Mouse (Mus musculus) hindbrain, embryonic 14.5 days (tissue): ENCODE results near the gene Abhd14a. TPM values are rescaled to one million over a fixed set of nuclear protein-coding genes. Genes with fewer than 3 reads are reported as not detected.

ENCODE experiments used
- ATAC-seq: fragments of 200-750 bp; cut with Nextera tagmentation; 2 replicates; pipeline ENCODE4 v1.8.0; 2017; ENCODE audit warnings: moderate number of reproducible peaks, mild to moderate bottlenecking, moderate TSS enrichment, moderate library complexity; ENCODE audit not compliant: low FRiP score
- DNase-seq: peaks from one replicate; pipeline ENCODE4 v3.0.0-alpha.2; 2015; ENCODE audit warnings: low spot score
- H3K27ac ChIP-seq: fragments of 300-500 bp; sonication (generic); 2 replicates; pipeline ENCODE4 v1.5.1; 2014; ENCODE audit warnings: mild to moderate bottlenecking, moderate library complexity
- H3K27me3 ChIP-seq: fragments of 300-500 bp; sonication (generic); 2 replicates; pipeline ENCODE4 v1.6.1; 2014; ENCODE audit warnings: mild to moderate bottlenecking, low read length, mixed read lengths; ENCODE audit not compliant: control insufficient read depth, insufficient read depth
- H3K36me3 ChIP-seq: fragments of 300-500 bp; sonication (generic); replicated peaks from 2 replicates; pipeline ENCODE4 v1.6.1; 2014; ENCODE audit not compliant: control insufficient read depth, insufficient read depth
- H3K4me1 ChIP-seq: fragments of 300-500 bp; sonication (generic); replicated peaks from 2 replicates; pipeline ENCODE4 v1.6.1; 2014; ENCODE audit warnings: antibody characterized with exemption, low read length, mixed read lengths; ENCODE audit not compliant: control insufficient read depth, insufficient read depth
- H3K4me2 ChIP-seq: fragments of 300-500 bp; sonication (generic); replicated peaks from 2 replicates; pipeline ENCODE4 v1.6.1; 2014; ENCODE audit warnings: mild to moderate bottlenecking, moderate library complexity
- H3K4me3 ChIP-seq: fragments of 300-500 bp; sonication (generic); replicated peaks from 2 replicates; pipeline ENCODE4 v1.5.1; 2014; ENCODE audit warnings: mild to moderate bottlenecking, low read length
- H3K9ac ChIP-seq: fragments of 300-500 bp; sonication (generic); 2 replicates; pipeline ENCODE4 v1.6.1; 2014
- H3K9me3 ChIP-seq: fragments of 300-500 bp; sonication (generic); 2 replicates; pipeline ENCODE4 v1.6.1; 2016; ENCODE audit warnings: low read length; ENCODE audit not compliant: control insufficient read depth
- WGBS: fragments of 180-500 bp; shearing (Covaris S2); extraction: QIAGEN DNeasy Blood & Tissue Kit; methylation state at CpG from one replicate; pipeline ENCODE4 v1.1.7; 2014; 5-methylcytosine and 5-hydroxymethylcytosine counted together
- polyA plus RNA-seq: library from polyadenylated mRNA; unstranded; fragments of >200 nt; fragmentation: Nextera tagmentation; extraction: Ambion mirVana; gene quantifications from 2 replicates; pipeline ENCODE4 v1.2.1, GENCODE M21; 2014

The Abhd14a gene
- polyA plus RNA-seq, 1 experiment from 2014 or later: 57.7 TPM

DNA sequence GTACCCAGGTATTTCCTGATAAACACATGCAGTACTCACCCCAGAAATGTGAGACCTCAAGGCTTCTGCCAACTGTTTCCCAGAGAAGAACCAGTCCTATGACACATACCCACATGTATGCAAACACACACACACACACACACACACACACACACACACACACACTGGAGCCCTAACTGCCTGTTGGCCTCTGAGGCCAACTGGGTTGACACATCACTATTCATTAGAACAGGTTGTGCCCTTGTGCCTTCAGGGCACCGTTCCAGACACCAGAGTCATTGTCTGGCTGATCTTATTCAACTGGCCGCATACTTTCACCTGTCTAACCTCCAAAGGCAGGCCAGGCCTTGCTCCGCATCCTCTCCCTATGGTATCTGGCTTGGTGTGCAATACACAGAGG is 35.3 kb downstream of the Abhd14a start:
- WGBS: 86% methylated on average over 3 of the region's 3 CpGs
- no peaks in the 10 kb centered on the region for H3K27me3 ChIP-seq
- DNase-seq (no peak), ATAC-seq (no peak)
- H3K27ac ChIP-seq: no peak overlapping the region
- no peaks in the 10 kb centered on the region for H3K9me3 ChIP-seq
- no peak overlapping the region for H3K4me2 ChIP-seq
- H3K36me3 ChIP-seq: no peaks in the 10 kb centered on the region
- no peak overlapping the region for H3K4me3 ChIP-seq
- H3K9ac ChIP-seq: no peak overlapping the region
- H3K4me1 ChIP-seq: peaks cover under 1% of the 10 kb centered on the region; the same call in 1 of the 2 replicates

DNA sequence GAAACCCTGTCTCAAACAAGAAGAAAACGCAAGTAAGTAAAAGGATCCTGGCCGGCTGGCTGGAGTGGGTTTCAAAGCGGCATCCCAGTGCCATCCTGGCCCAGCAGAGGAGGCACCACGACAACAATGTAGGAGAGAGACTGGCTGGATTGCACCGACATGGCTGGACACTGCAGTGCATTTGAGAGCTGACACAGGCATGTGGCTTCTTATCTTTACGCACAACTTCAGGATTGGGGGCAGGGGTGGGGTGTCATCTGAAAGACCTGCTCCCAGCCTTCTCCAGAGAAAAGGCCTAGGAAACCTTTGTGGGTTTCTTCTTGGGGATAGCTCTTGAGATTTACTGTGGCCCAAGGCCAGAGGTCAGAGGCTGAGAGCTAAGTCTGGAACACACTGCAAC is 35.7 kb downstream of the Abhd14a start:
- no peak overlapping the region for H3K4me2 ChIP-seq
- 81% methylated on average over 6 of the region's 6 CpGs for WGBS
- no peak overlapping the region for H3K27ac ChIP-seq
- H3K9ac ChIP-seq: no peak overlapping the region
- H3K4me3 ChIP-seq: no peak overlapping the region
- H3K4me1 ChIP-seq: no peaks in the 10 kb centered on the region
- H3K36me3 ChIP-seq: no peaks in the 10 kb centered on the region
- ATAC-seq: no peak
- H3K27me3 ChIP-seq: no peaks in the 10 kb centered on the region
- no peaks in the 10 kb centered on the region for H3K9me3 ChIP-seq
- DNase-seq: no peak

DNA sequence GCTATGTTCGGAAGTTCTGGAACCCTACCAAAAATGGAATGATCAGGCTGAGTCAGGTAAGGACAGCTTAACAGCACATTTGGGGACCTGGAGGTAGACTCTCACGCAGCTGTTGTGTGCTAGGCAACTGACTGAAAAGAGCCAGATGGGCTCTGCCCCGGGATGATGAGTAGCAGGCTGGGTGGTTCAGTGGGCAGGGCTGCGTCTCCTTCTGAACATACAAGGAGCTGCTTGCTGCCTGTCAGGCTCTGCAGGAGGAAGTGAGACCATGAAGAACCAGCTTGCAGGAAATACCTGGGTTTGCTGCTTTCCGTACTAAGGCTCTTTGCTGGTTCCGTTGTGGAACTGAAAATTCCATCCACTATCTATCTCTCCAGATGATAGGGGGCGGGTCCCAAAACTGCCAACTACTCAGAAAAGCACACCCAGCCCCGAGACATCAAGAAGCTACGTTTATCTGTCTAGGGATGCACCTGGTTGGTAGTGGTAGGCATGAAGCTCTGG is 36.3 kb downstream of the Abhd14a start:
- Histone ChIP-seq H3K4me2 (no peak overlapping the region), H3K36me3 (no peaks in the 10 kb centered on the region), H3K4me1 (0 out of 2 replicates have a peak, but pooled peaks cover 2% of the 10 kb centered on the region), H3K27me3 (no peaks in the 10 kb centered on the region), H3K9me3 (no peaks in the 10 kb centered on the region), H3K4me3 (no peak overlapping the region), H3K27ac (no peak overlapping the region), H3K9ac (no peak overlapping the region)
- ATAC-seq: no peak
- 81% methylated on average over 9 of the region's 9 CpGs for WGBS
- no peak for DNase-seq

DNA sequence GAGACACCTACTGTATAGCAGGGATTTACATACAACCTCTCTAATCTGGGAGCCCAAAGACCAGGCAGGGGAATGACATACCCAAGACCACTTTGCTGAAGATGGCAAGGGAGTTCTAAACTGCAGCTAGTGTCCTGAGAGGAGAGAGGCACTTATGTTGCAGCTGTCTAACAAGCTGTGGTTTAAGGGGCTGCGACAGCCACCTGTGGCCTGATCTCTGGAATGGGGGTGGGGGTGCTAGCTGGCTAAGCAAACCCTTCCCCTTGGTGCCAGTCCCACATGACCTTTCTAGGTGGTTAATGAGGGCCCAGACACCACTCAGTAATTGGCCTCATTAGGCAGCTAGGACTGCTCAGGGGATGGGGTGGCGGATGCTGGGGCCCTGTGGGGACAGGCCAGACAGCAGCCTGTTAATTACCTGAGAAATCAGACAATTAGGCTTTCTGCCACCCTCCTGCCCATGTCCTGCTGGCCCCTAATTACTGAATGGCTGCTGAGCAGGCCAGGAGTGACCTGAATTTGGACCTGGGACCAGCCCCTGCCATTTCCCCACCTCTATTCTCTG is 37.3 kb downstream of the Abhd14a start:
- H3K27ac ChIP-seq: no peak overlapping the region
- ATAC-seq (no peak), DNase-seq (no peak)
- H3K36me3 ChIP-seq: no peaks in the 10 kb centered on the region
- 0 out of 2 replicates have a peak, but pooled peaks cover 2% of the 10 kb centered on the region for H3K4me1 ChIP-seq
- 66% methylated on average over 2 of the region's 2 CpGs for WGBS
- H3K9ac ChIP-seq: no peak overlapping the region
- H3K27me3 ChIP-seq: no peaks in the 10 kb centered on the region
- no peak overlapping the region for H3K4me2 ChIP-seq
- no peaks in the 10 kb centered on the region for H3K9me3 ChIP-seq
- H3K4me3 ChIP-seq: no peak overlapping the region

DNA sequence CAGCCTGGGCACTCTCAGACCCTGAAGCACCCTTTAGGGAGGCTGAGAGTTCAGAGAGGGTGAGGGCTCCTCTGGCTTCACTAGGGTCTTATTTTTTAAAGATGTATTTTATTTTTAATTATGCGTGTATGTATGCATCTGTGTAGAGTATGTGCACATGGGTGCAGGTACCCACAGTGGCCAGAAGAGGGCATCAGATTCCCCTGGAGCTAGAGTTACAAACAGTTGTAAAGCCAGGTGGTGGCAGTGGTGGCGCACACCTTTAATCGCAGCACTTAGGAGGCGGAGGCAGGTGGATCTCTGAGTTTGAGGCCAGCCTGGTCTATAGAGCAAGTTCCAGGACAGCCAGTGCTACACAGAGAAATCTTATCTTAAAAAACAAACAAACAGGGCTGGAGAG is 38.4 kb downstream of the Abhd14a start:
- Histone ChIP-seq H3K4me1 (0 out of 2 replicates have a peak, but pooled peaks cover 2% of the 10 kb centered on the region), H3K9me3 (no peaks in the 10 kb centered on the region), H3K9ac (no peak overlapping the region), H3K4me2 (no peak overlapping the region), H3K36me3 (no peaks in the 10 kb centered on the region), H3K27me3 (no peaks in the 10 kb centered on the region), H3K4me3 (no peak overlapping the region), H3K27ac (no peak overlapping the region)
- DNase-seq: no peak
- 97% methylated on average over 4 of the region's 4 CpGs for WGBS
- no peak for ATAC-seq

DNA sequence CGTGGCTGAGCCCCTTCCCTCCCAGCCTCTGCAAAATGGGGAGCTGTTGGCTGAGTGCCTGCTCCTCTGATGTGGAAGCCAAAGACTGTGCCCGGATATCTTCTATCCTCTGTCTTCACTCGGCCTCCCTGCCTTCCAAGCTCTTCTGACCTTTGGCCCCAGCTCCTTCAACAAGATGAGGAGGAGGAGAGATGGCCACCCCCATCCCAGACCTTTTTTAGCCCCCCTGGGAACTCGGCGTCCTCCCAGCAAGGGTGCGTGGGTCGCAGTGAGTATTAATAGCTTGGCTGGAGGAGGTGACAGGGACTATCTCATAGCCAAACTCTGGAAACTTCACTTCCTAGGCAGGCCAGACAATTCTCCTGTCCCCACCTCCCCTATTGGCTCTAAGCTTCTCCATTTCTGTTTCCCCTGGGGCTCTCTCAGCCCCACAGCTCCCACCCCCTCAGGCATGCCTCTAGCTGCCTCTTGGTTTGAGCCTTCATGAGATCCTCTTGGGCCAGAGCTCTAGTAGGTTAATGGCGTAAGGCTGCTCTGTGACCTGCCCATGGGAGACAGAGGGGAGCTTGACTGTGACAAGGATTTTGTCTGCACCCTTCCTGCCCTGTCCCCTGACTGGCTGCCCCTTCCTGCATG is 40.9 kb downstream of the Abhd14a start:
- Histone ChIP-seq H3K4me3 (no peak overlapping the region), H3K9ac (no peak overlapping the region), H3K9me3 (no peaks in the 10 kb centered on the region), H3K36me3 (no peaks in the 10 kb centered on the region), H3K4me1 (0 out of 2 replicates have a peak, but pooled peaks cover 2% of the 10 kb centered on the region), H3K4me2 (no peak overlapping the region), H3K27ac (no peak overlapping the region), H3K27me3 (no peaks in the 10 kb centered on the region)
- ATAC-seq (no peak), DNase-seq (no peak)
- 52% methylated on average over 8 of the region's 8 CpGs for WGBS

DNA sequence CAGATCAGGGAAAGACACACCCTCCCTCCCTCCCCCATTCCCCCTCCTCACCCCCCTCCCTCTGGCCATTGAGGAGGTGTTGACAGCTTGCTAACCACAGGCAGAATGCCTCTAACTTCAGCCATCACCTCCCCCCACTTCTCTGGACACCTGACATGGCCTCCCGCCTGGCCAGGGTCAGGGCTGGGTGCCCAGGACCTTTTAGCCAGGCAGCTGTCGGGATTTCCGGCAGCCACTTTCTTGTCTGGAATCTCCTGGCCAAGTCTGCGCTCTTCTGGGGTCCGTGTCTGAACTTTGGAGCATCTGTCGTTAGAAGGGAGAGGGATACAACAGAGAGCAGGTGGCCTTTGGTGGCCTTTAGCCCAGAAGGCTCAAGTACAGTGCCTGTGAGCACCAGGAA is 42.2 kb downstream of the Abhd14a start:
- 0 out of 2 replicates have a peak, but pooled peaks cover 2% of the 10 kb centered on the region for H3K4me1 ChIP-seq
- H3K9ac ChIP-seq: no peak overlapping the region
- H3K27ac ChIP-seq: no peak overlapping the region
- no peaks in the 10 kb centered on the region for H3K36me3 ChIP-seq
- H3K9me3 ChIP-seq: no peaks in the 10 kb centered on the region
- 33% methylated on average over 6 of the region's 6 CpGs for WGBS
- ATAC-seq: no peak
- H3K4me3 ChIP-seq: no peak overlapping the region
- DNase-seq: no peak
- H3K4me2 ChIP-seq: no peak overlapping the region
- H3K27me3 ChIP-seq: no peaks in the 10 kb centered on the region

DNA sequence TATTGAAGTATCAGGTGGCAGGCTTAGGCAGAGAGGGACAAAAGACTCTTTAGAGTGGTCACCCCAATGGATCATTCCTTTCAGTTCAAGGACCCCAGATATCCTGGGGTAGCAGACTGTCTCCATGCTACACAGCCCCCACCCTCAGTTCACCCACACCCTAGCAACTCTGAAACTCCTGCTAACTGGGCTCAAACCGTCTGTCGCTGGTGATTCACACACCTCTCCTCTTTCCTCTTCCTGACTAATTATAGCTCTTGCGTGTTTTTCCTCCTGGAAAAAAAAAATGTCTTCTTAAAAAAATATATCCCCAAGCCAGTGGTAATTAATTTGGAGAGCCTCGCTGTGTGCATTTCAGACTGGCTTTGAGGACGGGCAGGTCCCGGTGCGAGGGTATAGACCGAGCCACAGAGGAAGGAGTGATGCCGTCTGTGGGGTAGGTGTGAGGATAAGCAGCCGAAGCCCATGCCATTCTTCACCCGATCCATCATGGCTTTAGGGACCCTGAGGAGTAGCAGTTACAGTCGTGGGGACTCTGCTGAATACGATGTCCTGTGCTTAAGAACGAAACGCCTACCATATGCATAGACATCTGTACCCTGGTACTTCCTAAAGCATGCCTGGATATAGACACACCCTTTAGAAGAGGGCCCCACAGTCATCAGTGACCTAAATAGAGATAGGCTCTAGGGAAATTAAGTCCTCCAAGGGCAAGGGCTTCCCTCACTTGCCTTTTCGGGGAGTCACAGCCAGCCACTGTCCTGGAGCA is 44.7 kb downstream of the Abhd14a start:
- WGBS: 83% methylated on average over 16 of the region's 16 CpGs
- DNase-seq (no peak), ATAC-seq (no peak)
- no peak overlapping the region for H3K9ac ChIP-seq
- H3K27ac ChIP-seq: no peak overlapping the region
- 0 out of 2 replicates have a peak, but pooled peaks cover 2% of the 10 kb centered on the region for H3K4me1 ChIP-seq
- no peak overlapping the region for H3K4me2 ChIP-seq
- no peak overlapping the region for H3K4me3 ChIP-seq
- H3K36me3 ChIP-seq: no peaks in the 10 kb centered on the region
- no peaks in the 10 kb centered on the region for H3K27me3 ChIP-seq
- no peaks in the 10 kb centered on the region for H3K9me3 ChIP-seq

DNA sequence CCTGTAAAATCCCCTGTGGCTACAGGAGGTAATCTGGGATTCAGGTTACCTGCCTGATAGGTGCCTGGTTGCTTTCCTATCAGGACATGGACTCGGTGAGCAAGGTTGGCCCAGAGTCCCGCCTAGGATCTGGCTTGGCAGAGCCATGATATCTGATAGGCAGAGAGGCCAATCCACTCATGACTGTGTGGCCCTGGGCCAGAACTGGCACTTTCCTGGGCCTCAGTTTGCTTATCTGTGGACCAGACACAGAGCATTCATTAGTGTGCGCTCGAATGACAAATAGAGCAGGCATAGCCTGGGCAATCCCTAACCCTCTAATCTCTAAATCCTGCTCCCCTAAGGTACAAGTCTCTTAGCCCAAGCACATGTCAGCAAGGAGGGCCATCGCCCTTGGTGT is 45.3 kb downstream of the Abhd14a start:
- Histone ChIP-seq H3K9me3 (no peaks in the 10 kb centered on the region), H3K27ac (no peak overlapping the region), H3K36me3 (no peaks in the 10 kb centered on the region), H3K4me1 (0 out of 2 replicates have a peak, but pooled peaks cover 2% of the 10 kb centered on the region), H3K4me2 (no peak overlapping the region), H3K4me3 (no peak overlapping the region), H3K9ac (no peak overlapping the region), H3K27me3 (no peaks in the 10 kb centered on the region)
- WGBS: 79% methylated on average over 5 of the region's 5 CpGs
- DNase-seq: no peak
- ATAC-seq: no peak
